Mouse (Mus musculus) hindlimb bud, embryonic 11.5 days (tissue): ENCODE data around the gene Ndufs2.

ENCODE experiments used
- DNase-seq: peaks from one replicate; pipeline ENCODE4 v3.0.0-alpha.2; 2012; ENCODE audit warnings: low read depth, low spot score; ENCODE audit errors: extremely low spot score

The Ndufs2 gene

GRCm38 (mm10) chr1:171232348-171232747, 18.8 kb downstream of the Ndufs2 start:
- DNase-seq = no peak

- DNase-seq = no peak
Observed at GRCm38 (mm10) chr1:171231844-171232243, 19.3 kb downstream of the Ndufs2 start.

- DNase-seq = peak; percentile 53
Observed at GRCm38 (mm10) chr1:171230215-171230614, 21.0 kb downstream of the Ndufs2 start.

- no peak for DNase-seq
Observed at GRCm38 (mm10) chr1:171229750-171230149, 21.4 kb downstream of the Ndufs2 start.

GRCm38 (mm10) chr1:171227879-171228278, 23.3 kb downstream of the Ndufs2 start:
- no peak for DNase-seq

GRCm38 (mm10) chr1:171226780-171227179, 24.4 kb downstream of the Ndufs2 start:
- DNase-seq = no peak

- DNase-seq = no peak
Observed at GRCm38 (mm10) chr1:171224857-171225256, 26.3 kb downstream of the Ndufs2 start, which contains the start of gene Apoa2. Gene Apoa2, plus strand, starts transcription at chr1:171225054.

GRCm38 (mm10) chr1:171223796-171224195, 27.4 kb downstream of the Ndufs2 start:
- no peak for DNase-seq

GRCm38 (mm10) chr1:171223168-171223567, 28.0 kb downstream of the Ndufs2 start:
- DNase-seq = no peak

GRCm38 (mm10) chr1:171222238-171223155, 28.7 kb downstream of the Ndufs2 start, which contains the start of gene Tomm40l:
Gene Tomm40l, minus strand, starts transcription at chr1:171222514.
- peak; percentile 98 for DNase-seq

GRCm38 (mm10) chr1:171221281-171222193, 29.7 kb downstream of the Ndufs2 start:
- DNase-seq = no peak

GRCm38 (mm10) chr1:171220871-171221270, 30.3 kb downstream of the Ndufs2 start:
- peak; percentile 71 for DNase-seq

- no peak for DNase-seq
Observed at GRCm38 (mm10) chr1:171216241-171216955, 34.8 kb downstream of the Ndufs2 start.

- no peak for DNase-seq
Observed at GRCm38 (mm10) chr1:171213801-171214496, 37.2 kb downstream of the Ndufs2 start, which contains the start of gene Nr1i3. Gene Nr1i3, plus strand, starts transcription at chr1:171213970.

- DNase-seq = no peak
Observed at GRCm38 (mm10) chr1:171212854-171213253, 38.3 kb downstream of the Ndufs2 start.

- DNase-seq = no peak
Observed at GRCm38 (mm10) chr1:171209409-171209808, 41.8 kb downstream of the Ndufs2 start.

- no peak for DNase-seq
Observed at GRCm38 (mm10) chr1:171205704-171206493, 45.3 kb downstream of the Ndufs2 start.

- DNase-seq = no peak
Observed at GRCm38 (mm10) chr1:171204249-171204644, 46.9 kb downstream of the Ndufs2 start.
